Mouse (Mus musculus): ENCODE results near the gene Tbc1d8b.
"Not testable (repeated sequence)": the region's sequence is repeated elsewhere in the genome, so short reads cannot be mapped to it uniquely, and the experiment has no call there.

Tbc1d8b gene

GRCm38 (mm10) chrX:139684775-139685695 is at the start of gene Tbc1d8b:
Tbc1d8b (plus strand) TSS chrX:139684996.
- DNase-seq = peak; percentile 88

DNA sequence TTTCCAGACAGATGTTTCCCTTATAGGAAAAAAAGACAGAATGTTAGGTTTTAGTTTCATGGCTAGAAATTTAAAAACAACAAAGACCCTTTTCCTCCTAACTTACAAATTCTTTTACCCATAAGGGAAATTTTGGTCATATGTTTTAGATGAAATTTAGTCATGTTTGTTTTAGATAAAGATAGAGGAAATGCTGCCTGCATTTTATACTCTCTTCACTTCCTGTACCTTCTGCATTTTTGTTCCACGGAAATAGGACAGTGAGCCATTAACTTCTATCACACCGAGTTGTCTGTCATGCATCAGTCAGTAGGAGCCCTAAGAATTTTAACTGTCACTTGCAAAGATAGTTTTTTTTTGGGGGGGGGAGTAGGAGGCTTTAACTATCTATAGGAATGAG is 45.1 kb upstream of the Tbc1d8b start:
- no peak for DNase-seq

- DNase-seq = no peak
Observed at GRCm38 (mm10) chrX:139640418-139640817, 44.4 kb upstream of the Tbc1d8b start.

DNA sequence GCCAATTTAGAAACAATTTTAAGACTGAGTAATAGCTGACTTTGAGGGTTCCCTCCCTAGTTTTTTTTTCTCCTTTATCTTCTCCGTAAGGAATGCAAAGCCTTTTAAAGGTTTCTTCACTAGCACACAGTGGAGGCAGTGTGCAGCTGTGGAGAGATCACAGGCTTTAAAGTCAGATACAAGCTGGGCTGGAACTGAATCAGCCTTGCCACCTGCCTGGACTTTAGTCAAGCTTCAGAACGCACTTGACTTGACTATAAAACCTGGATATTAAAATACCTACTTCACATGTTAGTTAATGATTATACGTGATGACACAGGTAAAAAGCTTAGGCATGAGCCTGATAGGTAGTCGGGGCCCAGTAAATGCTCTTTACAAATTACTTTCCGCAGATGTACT is 32.6 kb upstream of the Tbc1d8b start:
- DNase-seq = no peak

DNA sequence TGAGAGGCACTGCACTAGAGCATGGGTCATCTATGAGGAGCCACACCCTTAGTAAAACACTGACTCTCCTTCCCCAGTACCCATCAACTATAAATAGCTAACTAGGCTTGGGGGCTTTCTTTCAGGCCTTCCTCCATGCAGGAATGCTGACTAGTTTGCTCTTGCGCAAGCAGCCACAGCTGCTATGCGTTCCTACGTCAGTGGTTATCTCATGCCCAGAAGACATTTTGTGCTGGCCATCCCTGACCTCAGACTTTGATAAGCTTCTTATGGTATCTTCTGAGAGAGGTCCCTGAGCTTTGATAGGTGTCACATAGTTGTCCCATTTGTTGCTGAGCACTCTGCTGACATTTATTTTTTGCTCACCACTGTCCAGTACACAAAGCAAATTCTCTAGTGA is 31.5 kb upstream of the Tbc1d8b start:
- no peak for DNase-seq

DNA sequence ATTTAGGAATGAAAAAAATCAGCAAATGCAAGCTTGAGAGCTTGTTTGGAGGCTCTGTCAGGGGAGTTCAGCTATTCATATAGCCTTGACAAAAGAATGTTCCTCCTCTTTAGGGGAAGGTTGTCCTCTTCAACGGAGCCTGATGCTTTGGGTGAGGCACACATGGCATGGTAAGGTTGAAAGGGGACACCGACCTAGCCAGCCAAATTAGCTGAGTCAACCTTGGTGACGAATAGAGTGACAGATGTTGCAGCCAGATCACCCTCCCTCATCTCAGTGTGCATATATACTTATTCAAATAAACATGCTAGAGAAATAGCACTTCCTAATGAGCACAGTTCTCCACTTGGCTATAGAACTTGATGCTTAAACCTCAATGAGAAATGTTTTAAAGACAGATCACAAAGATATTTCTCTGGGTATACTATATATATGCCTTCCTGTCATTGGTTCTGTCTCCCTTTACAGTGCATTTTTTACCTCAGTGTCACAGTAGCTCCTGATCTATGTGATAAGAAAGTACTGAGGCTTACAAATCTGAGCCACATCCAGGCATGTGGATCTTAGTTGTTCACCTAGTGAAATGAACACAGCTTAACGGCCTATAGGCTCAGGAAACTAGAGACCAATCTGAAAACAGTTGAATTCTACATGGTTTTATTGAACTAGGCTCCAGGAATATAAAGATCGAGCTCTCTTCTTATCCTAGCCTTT is 30.3 kb upstream of the Tbc1d8b start:
- DNase-seq = no peak

- no peak for DNase-seq
Observed at GRCm38 (mm10) chrX:139662111-139662510, 22.7 kb upstream of the Tbc1d8b start.

GRCm38 (mm10) chrX:139665829-139666228 is 19.0 kb upstream of the Tbc1d8b start:
- DNase-seq = no peak

DNA sequence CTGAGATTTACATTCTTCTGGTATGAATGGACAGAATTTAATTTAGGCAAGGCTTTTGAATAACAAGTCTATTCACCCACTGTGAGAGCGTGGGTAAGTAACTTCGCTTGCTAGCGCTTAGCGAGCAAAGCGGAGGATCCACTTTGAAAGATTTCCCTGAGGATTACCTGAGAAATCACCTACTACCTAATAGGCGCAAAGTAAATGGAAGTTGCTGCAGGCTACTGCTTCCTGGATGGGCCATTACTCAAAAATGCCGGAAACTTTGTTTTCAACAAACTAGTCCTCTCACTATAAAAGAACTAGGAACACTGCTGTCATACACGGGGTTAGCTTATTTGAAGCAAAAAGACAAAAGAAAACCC is 404 bp upstream of the Tbc1d8b start:
- no peak for DNase-seq

GRCm38 (mm10) chrX:139714381-139714780 is 29.6 kb downstream of the Tbc1d8b start, which contains the start of gene Gm15013:
Gm15013 (minus strand) TSS chrX:139714481.
- DNase-seq = no peak

DNA sequence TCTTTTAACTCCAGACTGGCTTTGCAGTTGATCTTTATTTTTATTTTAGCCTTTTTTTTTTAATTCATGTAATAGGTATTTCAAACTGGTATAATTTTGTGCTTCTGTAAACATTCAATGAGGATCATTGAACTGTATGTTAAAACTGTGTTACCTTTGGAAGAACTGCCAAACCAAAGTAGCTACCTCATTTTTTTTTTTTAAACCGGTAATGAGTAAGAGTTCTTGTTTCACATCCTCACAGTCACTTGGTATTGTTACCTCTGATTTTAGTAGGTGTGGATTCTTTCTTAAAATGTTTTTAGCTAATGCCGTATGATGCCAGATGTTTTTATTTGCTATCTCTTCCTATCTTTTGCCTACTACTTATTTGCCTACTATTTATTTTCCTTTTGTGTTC is 37.6 kb downstream of the Tbc1d8b start:
- no peak for DNase-seq

GRCm38 (mm10) chrX:139730541-139730940 is 45.7 kb downstream of the Tbc1d8b start:
- DNase-seq = no peak

- DNase-seq = no peak
Observed at GRCm38 (mm10) chrX:139737066-139737465, 52.3 kb downstream of the Tbc1d8b start.

GRCm38 (mm10) chrX:139751855-139752254 is 67.1 kb downstream of the Tbc1d8b start:
- DNase-seq = peak; percentile 4

DNA sequence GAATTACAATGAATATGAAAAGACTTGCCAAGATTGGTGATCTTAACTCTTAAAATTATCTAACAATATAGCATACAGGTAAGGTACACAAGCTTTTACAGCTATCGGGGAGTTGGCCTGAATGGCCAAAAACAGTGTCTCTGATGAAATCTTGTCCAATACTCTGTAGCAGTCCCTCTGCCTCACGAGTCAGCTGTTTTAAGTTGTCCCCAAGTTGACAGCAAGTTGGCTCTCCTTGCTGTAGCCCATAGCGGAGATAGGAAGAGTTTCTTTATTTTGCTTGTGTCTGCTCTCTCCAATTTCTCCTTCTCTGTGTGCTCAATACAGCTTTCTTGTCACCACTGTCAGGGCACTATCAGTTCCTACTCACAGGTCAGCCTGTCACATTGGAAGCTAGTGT is 73.8 kb downstream of the Tbc1d8b start:
- not testable (repeated sequence) for DNase-seq

- no peak for DNase-seq
Observed at GRCm38 (mm10) chrX:139762546-139762945, 77.8 kb downstream of the Tbc1d8b start.

GRCm38 (mm10) chrX:139769975-139770637 is 85.3 kb downstream of the Tbc1d8b start:
- DNase-seq = no peak

DNA sequence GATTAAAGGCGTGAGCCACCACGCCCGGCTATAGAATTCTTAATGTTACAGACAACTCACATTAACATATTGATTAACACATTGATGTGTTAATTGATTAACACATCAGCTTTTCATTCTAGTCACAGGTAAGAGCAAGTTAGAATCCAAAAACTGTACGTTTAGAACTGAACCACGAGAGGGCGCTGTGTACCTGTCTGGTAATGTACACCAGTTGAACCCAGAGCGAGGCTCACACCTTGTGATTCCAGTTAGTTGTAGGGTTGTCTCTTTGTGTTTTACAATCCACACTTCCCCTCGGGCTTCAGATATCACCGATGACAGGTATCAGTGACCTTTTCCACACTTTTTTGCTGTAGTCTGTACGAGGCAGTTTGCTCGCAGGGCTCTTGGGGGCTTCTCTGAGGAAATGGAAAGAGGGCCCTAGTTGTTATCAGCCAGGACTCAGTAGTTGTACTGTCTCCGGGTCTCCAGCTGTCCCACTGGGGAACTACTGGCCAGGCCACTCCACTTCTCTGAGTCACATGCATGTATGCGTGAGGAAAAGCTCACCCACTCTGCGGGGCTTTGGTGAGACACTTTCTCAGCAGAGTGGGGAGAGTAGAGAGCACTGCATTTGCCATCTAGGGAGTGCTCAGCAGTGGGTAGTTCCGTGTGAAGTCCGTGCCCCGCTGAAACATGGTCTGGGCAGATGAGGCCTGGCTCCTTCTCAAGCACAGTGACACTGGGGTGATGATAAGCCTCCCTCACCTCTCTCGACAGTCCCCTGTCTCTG is 89.7 kb downstream of the Tbc1d8b start:
- DNase-seq = peak; percentile 10

DNA sequence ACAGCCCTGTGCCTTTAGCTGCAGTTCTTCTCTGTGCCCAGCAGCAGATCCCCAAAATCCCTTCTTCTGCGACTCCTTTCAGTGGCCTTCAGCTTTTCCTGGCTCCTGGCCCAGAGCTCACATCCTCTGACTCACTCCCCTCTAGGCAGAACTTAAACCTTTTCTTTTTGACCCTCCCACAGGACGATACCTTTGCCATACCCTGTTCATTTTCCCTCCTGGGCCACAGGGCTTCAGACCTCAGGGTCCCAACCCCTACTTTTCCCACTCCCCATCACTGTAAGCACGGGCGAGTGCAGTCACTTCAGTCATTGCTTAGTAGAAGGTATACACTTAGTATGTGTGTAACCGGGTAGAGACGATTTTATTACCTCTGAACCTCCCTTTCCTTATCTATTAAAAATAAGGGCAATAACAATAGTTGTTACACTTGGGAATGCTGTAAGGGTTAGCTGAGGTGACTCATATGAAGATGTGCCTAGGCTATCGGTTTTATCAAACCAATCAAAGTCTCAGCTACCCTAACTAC is 90.4 kb downstream of the Tbc1d8b start:
- no peak for DNase-seq

DNA sequence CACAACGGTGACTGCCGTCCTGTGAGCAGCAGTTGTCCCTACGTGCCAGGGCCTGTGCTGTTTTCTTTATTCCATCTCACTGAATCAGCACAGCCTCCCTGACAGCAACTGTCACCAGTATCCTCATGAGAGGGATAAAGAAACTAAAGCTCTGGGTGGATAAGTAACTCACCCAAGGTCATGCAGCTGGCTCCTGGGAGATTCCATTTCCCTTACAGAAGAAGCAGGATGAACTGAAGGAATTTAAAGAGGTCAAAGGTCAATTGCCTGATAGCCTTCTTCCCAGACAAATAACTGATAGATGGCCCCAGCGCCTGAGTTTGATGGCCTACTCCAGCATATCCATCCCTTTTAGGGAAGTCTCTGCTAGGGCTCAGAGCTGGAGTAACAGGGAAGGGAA is 92.6 kb downstream of the Tbc1d8b start:
- no peak for DNase-seq

DNA sequence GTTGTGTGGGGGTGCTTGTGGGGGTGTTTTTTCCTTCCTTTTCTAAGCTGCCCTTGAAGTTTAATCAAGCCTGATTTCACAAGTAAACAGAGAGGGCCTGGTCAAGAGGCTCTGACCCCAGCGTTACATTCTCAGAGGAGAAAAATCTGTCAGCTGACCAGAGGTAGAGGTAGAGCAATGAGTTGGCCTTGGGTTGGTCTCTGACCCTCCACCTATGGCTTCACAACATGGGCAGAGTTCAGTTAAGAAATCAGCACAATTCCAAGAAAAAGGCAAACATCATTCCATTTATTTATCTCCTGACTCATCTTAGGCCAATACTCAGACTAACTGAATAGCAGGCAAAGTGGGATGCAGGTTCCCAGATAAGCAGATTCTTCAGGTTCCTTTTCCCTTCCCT is 94.1 kb downstream of the Tbc1d8b start:
- DNase-seq = no peak

DNA sequence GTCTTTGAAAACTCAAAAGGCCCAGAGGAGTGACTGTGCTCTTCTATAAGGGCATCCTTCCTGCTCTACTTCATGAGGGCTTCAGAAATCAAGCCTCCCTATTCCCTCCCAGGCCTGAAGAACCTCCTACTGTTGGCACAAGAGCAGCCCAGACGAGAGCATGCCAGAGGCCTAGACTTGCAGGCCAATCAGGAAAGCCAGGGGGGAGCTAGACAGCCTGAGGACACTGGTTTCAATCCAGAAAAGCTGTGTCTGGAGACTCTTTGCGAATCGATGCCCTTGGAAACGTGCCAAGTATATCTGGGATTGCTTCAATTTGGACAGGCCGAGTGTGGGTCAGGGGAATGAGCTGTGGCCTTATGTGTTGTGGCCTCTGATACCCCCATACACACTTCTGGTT is 94.6 kb downstream of the Tbc1d8b start:
- DNase-seq = no peak

DNA sequence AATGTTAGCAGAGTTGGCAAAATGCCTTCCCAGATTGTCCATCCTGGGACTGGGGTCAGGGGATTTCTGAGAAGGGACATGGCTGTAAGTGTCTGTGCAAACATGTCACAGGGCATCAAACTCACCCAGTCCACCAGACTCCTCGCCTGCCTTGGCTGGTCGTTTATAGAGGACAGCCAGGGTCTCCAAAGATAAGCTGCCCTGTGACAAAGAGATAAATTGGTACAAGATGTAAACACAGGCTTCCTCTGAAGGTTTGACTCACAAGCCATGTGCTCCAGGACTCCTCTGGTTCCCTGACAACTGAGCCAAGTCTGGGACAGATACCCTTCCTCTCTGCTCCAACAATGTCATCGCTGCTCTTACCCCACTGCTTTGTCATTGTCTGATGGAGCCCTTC is 96.2 kb downstream of the Tbc1d8b start:
- DNase-seq = no peak
